Mouse (Mus musculus): ENCODE measurements around the gene Casp14.

DNA sequence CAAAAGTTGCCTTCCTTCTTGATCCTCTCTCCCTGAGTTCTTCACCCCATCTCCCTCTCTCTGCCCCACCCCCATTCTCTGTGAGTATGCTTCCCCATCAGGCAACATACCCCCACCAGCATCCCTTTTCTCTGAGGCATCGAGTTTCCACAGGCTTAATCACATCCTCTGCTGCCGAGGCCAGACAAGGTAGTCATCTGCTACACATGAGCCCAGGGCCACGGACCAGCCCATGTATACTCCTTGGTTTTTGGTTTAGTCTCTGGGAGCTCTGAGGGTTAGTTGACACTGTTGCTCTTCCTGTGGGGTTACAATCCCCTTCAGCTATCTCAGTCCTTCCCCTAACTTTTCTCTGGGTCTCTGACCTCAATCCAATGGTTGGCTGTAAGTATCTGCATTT is 17.2 kb downstream of the Casp14 start:
- no peak for TF ChIP-seq ZNF384 (IDR thresholded peaks at IDR 0.05; ENCODE audit: low read depth, low read length)
- no peak for TF ChIP-seq HCFC1 (IDR thresholded peaks at IDR 0.05; ENCODE audit: borderline replicate concordance, insufficient read depth, low read length)
- no peak for TF ChIP-seq CHD2 (IDR thresholded peaks at IDR 0.05; ENCODE audit: low read depth, low read length)
- TF ChIP-seq ZC3H11A (IDR thresholded peaks at IDR 0.05; ENCODE audit: borderline replicate concordance, low read depth, low read length) = no peak
- TF ChIP-seq MAFK (IDR thresholded peaks at IDR 0.05; ENCODE audit: insufficient read depth, low read depth, low read length) = no peak
